Mouse (Mus musculus): Measurements from ENCODE around the gene Dab1. TPM values are rescaled to one million over a fixed set of nuclear protein-coding genes. Genes with fewer than 3 reads are reported as not detected.

Gene Dab1
- polyA plus RNA-seq, 1 experiment, result 1.5 TPM

GRCm38 (mm10) chr4:103974536-103974935, 355.4 kb downstream of the Dab1 start:
- Histone ChIP-seq H3K4me1 (ENCODE audit: control insufficient read depth, insufficient read depth, low read length) (no peaks in the 10 kb centered on the region), H3K27ac (ENCODE audit: control insufficient read depth, insufficient read depth, low read depth, low read length, poor library complexity) (no peak overlapping the region), H3K4me3 (replicated peaks; ENCODE audit: control insufficient read depth, low read depth, low read length) (no peak overlapping the region)
- WGBS, result 66% methylated on average over 2 of the region's 2 CpGs
- TF ChIP-seq CTCF (IDR thresholded peaks at IDR 0.05; ENCODE audit: control insufficient read depth, insufficient read depth, low read length), result no peak
- no peak for TF ChIP-seq POLR2A (IDR thresholded peaks at IDR 0.05; ENCODE audit: borderline replicate concordance, control insufficient read depth, low read depth, low read length)

- no peak overlapping the region for H3K27ac ChIP-seq (ENCODE audit: control insufficient read depth, insufficient read depth, low read depth, low read length, poor library complexity)
- H3K4me1 ChIP-seq (ENCODE audit: control insufficient read depth, insufficient read depth, low read length), result no peaks in the 10 kb centered on the region
- TF ChIP-seq POLR2A (IDR thresholded peaks at IDR 0.05; ENCODE audit: borderline replicate concordance, control insufficient read depth, low read depth, low read length) (no peak), CTCF (IDR thresholded peaks at IDR 0.05; ENCODE audit: control insufficient read depth, insufficient read depth, low read length) (no peak)
- no peak overlapping the region for H3K4me3 ChIP-seq (replicated peaks; ENCODE audit: control insufficient read depth, low read depth, low read length)
- WGBS, result 76% methylated on average over 2 of the region's 2 CpGs
Observed at GRCm38 (mm10) chr4:103974946-103975345, 355.8 kb downstream of the Dab1 start.

- H3K27ac ChIP-seq (ENCODE audit: control insufficient read depth, insufficient read depth, low read depth, low read length, poor library complexity), result no peak overlapping the region
- 70% methylated on average over 3 of the region's 3 CpGs for WGBS
- TF ChIP-seq CTCF (IDR thresholded peaks at IDR 0.05; ENCODE audit: control insufficient read depth, insufficient read depth, low read length) (no peak), POLR2A (IDR thresholded peaks at IDR 0.05; ENCODE audit: borderline replicate concordance, control insufficient read depth, low read depth, low read length) (no peak)
Observed at GRCm38 (mm10) chr4:103993884-103994283, 374.7 kb downstream of the Dab1 start.

DNA sequence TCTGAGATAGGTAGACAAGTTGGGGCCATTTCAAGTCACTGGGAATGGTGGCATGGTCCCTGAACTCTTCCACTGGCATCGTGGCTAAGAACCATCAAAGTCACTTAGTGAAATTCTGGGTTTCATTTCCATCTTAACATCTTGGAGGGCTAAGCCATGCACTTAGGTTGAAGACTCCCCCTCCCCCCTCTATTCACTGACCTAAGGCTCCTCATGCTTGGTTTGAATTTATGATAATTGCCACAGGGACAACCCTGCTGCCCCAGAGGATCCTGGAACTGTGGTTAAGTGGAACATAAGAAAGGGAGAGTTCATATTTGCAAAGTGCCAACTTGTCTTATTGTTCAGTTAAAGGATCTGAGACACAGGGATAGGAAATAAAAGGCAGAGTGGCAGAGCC, 375.2 kb downstream of the Dab1 start:
- Histone ChIP-seq H3K27ac (ENCODE audit: control insufficient read depth, insufficient read depth, low read depth, low read length, poor library complexity) (no peak overlapping the region), H3K4me1 (ENCODE audit: control insufficient read depth, insufficient read depth, low read length) (no peaks in the 10 kb centered on the region), H3K4me3 (replicated peaks; ENCODE audit: control insufficient read depth, low read depth, low read length) (no peak overlapping the region)
- TF ChIP-seq CTCF (IDR thresholded peaks at IDR 0.05; ENCODE audit: control insufficient read depth, insufficient read depth, low read length) (no peak), POLR2A (IDR thresholded peaks at IDR 0.05; ENCODE audit: borderline replicate concordance, control insufficient read depth, low read depth, low read length) (no peak)
- 77% methylated on average over 1 of the region's 1 CpGs for WGBS

More at GRCm38 (mm10) chr4:103993884-103994283, 374.7 kb downstream of the Dab1 start:
- Histone ChIP-seq H3K4me3 (replicated peaks; ENCODE audit: control insufficient read depth, low read depth, low read length) (no peak overlapping the region), H3K4me1 (ENCODE audit: control insufficient read depth, insufficient read depth, low read length) (no peaks in the 10 kb centered on the region)

DNA sequence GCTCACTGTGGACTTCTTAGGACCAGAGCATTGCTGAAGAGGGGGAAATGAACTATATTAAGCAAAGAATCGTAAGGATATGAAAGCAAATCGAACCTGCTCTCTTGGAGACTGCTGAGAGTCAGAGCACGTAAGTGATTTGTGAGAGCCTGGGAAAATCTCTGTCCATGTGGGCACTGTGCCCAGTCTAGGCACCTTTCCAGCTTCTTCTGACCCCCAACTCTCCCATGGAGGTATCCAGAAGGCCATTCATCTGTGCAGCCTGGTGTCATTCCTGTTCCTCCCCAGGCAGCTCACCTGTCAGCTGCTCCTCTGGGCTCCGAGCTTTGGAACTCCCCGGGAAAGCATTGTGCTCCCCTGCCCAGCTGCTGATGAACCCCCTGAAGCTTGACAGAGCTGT, 389.2 kb downstream of the Dab1 start:
- H3K4me1 ChIP-seq (ENCODE audit: control insufficient read depth, insufficient read depth, low read length), result no peaks in the 10 kb centered on the region
- H3K27ac ChIP-seq (ENCODE audit: control insufficient read depth, insufficient read depth, low read depth, low read length, poor library complexity), result no peak overlapping the region
- WGBS, result 70% methylated on average over 5 of the region's 5 CpGs
- H3K4me3 ChIP-seq (replicated peaks; ENCODE audit: control insufficient read depth, low read depth, low read length), result no peak overlapping the region
- TF ChIP-seq POLR2A (IDR thresholded peaks at IDR 0.05; ENCODE audit: borderline replicate concordance, control insufficient read depth, low read depth, low read length) (no peak), CTCF (IDR thresholded peaks at IDR 0.05; ENCODE audit: control insufficient read depth, insufficient read depth, low read length) (no peak)

GRCm38 (mm10) chr4:104011683-104012082, 392.5 kb downstream of the Dab1 start:
- no peaks in the 10 kb centered on the region for H3K4me1 ChIP-seq (ENCODE audit: control insufficient read depth, insufficient read depth, low read length)
- no peak overlapping the region for H3K27ac ChIP-seq (ENCODE audit: control insufficient read depth, insufficient read depth, low read depth, low read length, poor library complexity)
- 58% methylated on average over 4 of the region's 4 CpGs for WGBS
- no peak overlapping the region for H3K4me3 ChIP-seq (replicated peaks; ENCODE audit: control insufficient read depth, low read depth, low read length)
- no peak for TF ChIP-seq CTCF (IDR thresholded peaks at IDR 0.05; ENCODE audit: control insufficient read depth, insufficient read depth, low read length)
- no peak for TF ChIP-seq POLR2A (IDR thresholded peaks at IDR 0.05; ENCODE audit: borderline replicate concordance, control insufficient read depth, low read depth, low read length)

GRCm38 (mm10) chr4:104012150-104012549, 393.0 kb downstream of the Dab1 start:
- no peak overlapping the region for H3K27ac ChIP-seq (ENCODE audit: control insufficient read depth, insufficient read depth, low read depth, low read length, poor library complexity)
- no peak for TF ChIP-seq POLR2A (IDR thresholded peaks at IDR 0.05; ENCODE audit: borderline replicate concordance, control insufficient read depth, low read depth, low read length)
- H3K4me3 ChIP-seq (replicated peaks; ENCODE audit: control insufficient read depth, low read depth, low read length), result no peak overlapping the region
- H3K4me1 ChIP-seq (ENCODE audit: control insufficient read depth, insufficient read depth, low read length), result no peaks in the 10 kb centered on the region
- WGBS, result 79% methylated on average over 4 of the region's 4 CpGs

GRCm38 (mm10) chr4:104025117-104025694, 406.0 kb downstream of the Dab1 start:
- TF ChIP-seq POLR2A (IDR thresholded peaks at IDR 0.05; ENCODE audit: borderline replicate concordance, control insufficient read depth, low read depth, low read length) (no peak), CTCF (IDR thresholded peaks at IDR 0.05; ENCODE audit: control insufficient read depth, insufficient read depth, low read length) (no peak)

GRCm38 (mm10) chr4:104026834-104027233, 407.7 kb downstream of the Dab1 start:
- H3K27ac ChIP-seq (ENCODE audit: control insufficient read depth, insufficient read depth, low read depth, low read length, poor library complexity), result no peak overlapping the region
- no peak overlapping the region for H3K4me3 ChIP-seq (replicated peaks; ENCODE audit: control insufficient read depth, low read depth, low read length)
- TF ChIP-seq POLR2A (IDR thresholded peaks at IDR 0.05; ENCODE audit: borderline replicate concordance, control insufficient read depth, low read depth, low read length), result no peak
- TF ChIP-seq CTCF (IDR thresholded peaks at IDR 0.05; ENCODE audit: control insufficient read depth, insufficient read depth, low read length), result no peak
- H3K4me1 ChIP-seq (ENCODE audit: control insufficient read depth, insufficient read depth, low read length), result no peaks in the 10 kb centered on the region
- WGBS, result 58% methylated on average over 2 of the region's 2 CpGs

More at GRCm38 (mm10) chr4:104025117-104025694, 406.0 kb downstream of the Dab1 start:
- Histone ChIP-seq H3K4me1 (ENCODE audit: control insufficient read depth, insufficient read depth, low read length) (no peaks in the 10 kb centered on the region), H3K27ac (ENCODE audit: control insufficient read depth, insufficient read depth, low read depth, low read length, poor library complexity) (no peak overlapping the region), H3K4me3 (replicated peaks; ENCODE audit: control insufficient read depth, low read depth, low read length) (no peak overlapping the region)
- 55% methylated on average over 2 of the region's 2 CpGs for WGBS
